Mouse (Mus musculus): ENCODE data around the gene Zfp768.

Gene Zfp768

GRCm38 (mm10) chr7:127355796-127356195, 10.4 kb upstream of the Zfp768 start:
- DNase-seq: no peak

- no peak for DNase-seq
Measured at GRCm38 (mm10) chr7:127351230-127352004, 6.0 kb upstream of the Zfp768 start.

- peak; percentile 74 to 82 for DNase-seq
Measured at GRCm38 (mm10) chr7:127346676-127347075, 1.3 kb upstream of the Zfp768 start.

DNA sequence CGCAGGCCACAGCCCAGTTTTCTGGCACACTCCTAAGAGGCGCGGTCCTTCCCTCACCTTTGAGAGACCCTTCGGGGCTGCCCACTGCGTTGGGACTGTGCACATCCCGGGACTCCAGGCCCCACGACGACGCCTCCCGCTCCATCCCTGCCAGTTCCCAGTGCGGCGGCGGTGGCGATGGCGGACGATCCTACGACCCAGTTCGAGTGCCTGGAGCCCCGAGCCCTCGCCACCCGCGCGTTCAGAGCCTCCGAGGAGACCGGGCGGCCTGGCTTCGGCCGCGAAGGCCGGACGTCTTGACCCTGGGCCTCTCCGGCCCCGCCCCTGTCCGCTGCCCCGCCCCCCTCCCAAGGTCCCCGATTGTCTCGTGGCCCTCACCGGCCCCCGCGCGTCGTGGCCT, 297 bp downstream of the Zfp768 start:
- DNase-seq: no peak

DNA sequence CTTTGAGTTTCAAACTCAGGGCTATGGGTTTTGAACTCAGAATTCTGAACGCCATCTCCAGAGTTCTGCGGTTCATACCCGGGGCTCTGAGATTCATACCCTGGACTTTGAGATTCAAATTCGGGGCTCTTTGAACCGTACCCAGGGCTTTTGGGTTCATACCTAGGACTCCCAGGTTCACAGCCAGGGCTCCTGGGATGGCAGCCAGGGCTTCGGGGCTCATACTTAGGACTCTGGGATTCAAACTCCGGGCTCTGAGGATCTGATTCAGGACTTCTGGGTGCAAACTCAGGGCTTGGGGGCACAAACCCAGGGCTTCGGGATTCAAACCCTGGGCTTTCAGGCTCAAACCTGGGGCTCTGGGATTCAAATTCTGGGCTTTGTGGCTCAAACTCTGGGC, 1.0 kb downstream of the Zfp768 start:
- no peak for DNase-seq

DNA sequence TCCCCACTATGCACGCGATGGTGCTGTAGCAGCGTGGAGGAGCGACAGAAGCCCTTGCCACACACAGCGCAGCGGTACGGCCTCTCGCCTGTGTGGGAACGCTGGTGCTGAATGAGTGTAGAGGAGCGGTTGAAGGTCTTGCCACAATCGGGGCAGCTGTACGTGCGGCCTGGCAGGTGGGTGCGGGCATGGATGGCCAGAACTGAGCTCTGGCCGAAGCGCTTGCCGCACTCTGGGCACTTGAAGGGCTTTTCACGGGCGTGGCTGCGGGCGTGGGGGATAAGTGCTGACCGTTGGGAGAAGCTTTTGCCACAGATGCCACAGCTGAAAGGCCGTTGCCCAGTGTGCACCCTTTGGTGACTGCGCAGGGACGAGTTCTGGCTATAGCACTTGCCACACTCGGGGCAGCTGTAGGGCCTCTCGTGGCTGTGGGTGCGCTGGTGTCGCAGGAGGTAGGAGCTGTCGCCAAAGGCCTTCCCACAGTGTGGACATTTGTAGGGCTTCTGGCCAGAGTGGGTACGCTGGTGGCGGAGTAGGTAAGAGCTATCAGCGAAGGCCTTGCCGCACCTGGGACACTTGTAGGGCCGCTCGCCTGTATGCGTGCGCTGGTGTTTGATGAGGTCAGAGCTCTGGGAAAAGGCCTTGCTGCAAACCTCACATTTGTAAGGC, 1.9 kb downstream of the Zfp768 start:
- peak in 1 of 2 experiments; percentile 32 for DNase-seq

GRCm38 (mm10) chr7:127342888-127343287, 2.5 kb downstream of the Zfp768 start:
- no peak for DNase-seq

GRCm38 (mm10) chr7:127342332-127342731, 3.1 kb downstream of the Zfp768 start:
- DNase-seq: no peak

- peak in 1 of 2 experiments; percentile 30 for DNase-seq
Measured at GRCm38 (mm10) chr7:127341861-127342260, 3.5 kb downstream of the Zfp768 start.

DNA sequence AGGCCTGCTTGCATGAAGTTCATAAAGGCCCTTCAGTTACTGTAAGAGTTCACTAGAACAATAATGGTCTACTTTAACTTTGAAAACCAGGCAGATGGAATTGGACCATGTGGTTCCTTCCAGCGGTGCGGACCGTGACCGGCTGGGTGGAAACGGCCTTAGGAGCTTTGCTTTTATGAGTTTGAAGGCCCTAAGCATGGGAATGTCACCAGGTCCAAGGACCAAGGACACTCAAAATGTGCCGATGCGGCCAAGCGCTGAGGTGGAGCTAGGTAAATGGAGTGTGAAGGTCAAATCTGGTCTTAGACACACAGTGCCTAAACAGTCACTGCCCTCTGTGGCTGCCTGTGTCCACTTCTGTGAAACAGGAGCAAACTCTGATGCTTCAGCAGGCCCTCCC, 4.0 kb downstream of the Zfp768 start:
- no peak for DNase-seq

DNA sequence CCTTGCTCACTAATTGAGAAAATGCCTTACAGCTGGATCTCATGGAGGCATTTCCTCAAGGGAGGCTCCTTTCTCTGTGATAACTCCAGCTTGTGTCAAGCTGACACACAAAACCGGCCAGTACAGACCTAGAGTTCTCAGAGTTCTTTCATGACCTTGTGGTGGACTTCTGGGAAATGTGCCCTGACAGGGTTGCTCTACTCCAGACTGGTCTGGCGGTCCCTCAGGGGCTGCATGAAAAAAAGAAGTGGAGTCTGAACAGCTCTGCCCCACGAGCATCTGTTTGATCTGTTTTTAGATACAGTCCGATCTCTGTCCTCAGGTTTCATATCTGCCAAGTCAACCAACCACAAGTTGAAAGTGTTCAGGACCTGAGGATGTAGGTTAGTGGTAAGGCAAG, 7.8 kb downstream of the Zfp768 start:
- DNase-seq: no peak

DNA sequence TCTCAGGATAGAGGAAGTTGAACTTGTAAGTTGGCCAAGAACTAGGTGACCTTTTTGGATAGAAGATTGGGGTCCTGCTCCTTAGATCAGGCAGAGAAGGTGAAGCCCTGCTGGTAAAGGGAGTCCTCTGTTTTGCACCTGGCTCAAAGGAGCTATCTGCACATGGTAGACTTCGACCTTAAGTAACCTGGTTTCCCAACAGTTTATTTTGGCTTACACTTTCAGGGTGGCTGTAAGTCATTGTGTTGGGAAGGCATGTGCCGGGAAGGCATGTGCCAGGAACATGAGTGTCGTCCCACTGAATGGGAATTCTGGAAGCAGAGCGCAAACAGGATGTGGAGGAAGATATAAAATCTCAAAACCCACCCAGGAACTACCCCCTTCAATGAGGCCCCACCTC, 9.8 kb downstream of the Zfp768 start:
- no peak for DNase-seq

DNA sequence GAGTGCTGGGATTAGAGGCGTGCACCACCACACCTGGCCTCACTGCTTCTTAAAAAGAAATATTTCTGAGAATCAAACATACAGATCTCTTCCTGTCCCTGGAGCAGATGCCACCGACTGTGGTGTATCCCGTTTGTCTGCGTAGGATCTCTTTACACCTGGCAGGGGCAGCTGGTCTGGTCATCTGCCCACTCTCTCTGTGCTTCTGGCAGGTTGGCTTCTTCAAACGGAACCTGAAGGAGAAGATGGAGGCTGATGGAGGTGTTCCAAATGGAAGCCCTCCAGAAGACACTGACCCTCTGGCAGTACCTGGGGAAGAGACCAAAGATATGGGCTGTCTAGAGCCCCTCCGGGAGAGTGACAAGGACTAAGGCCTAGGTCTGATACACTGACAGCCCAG, 12.1 kb downstream of the Zfp768 start:
- no peak for DNase-seq

GRCm38 (mm10) chr7:127326685-127327084, 18.7 kb downstream of the Zfp768 start:
- DNase-seq: peak in 1 of 2 experiments; percentile 57

DNA sequence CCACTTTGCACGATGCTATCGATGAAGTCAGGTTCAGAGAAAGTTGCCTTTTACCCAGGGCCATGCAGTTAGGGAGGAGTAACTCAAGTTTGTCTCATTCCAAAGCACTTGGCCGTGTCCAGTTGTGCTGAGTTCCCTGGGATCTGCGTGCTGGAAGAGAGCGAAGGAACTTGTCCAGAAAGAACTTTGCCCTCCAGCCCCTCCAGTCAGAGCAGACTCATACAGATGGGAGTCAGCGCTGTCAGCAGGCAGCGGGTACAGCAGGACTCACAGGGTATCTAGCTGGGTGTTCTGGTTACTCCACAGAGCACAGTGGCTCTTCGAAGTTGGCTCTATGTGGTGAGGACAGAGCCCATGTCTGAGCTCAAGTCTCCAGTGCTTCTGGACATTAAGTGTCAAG, 19.8 kb downstream of the Zfp768 start:
- no peak for DNase-seq

GRCm38 (mm10) chr7:127324944-127325343, 20.4 kb downstream of the Zfp768 start:
- DNase-seq: no peak

DNA sequence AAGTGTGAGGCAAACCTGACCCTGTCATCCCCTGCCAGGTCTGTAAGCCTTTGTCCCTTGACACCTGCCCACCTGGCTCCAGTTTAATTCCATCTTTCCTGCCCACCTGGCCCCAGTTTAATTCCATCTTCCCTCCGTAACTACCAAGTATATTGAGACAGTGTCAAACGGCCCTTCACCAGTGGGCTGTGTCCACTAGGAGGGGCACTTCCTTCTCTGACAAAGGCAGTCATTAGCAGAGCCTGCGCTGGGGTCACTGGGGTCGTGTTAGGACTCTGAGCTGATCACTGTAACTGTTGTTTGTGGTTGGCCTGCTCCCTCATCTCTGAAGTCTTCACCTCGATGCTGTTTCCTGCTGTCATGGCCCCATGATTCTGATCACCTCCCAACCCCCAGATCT, 23.3 kb downstream of the Zfp768 start:
- peak; percentile 31 to 46 for DNase-seq

- DNase-seq: no peak
Measured at GRCm38 (mm10) chr7:127321106-127321505, 24.3 kb downstream of the Zfp768 start.

DNA sequence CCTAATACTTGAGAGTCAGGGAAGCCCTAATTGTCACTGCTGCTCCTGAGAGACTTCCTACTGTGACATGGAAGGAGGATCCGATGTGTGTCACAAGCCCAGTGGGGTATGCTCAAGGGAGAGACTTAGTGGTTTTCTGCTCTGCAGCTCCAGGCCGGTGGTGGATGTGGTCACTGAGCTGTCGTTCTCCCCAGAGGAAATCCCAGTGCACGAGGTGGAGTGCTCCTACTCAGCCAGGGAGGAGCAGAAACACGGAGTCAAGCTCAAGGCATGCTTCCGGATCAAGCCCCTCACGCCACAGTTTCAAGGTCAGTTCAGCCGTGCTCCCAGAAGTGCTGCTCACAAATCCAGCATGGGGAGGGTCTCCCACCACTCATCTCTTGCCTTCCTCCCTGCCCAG, 31.5 kb downstream of the Zfp768 start:
- no peak for DNase-seq

DNA sequence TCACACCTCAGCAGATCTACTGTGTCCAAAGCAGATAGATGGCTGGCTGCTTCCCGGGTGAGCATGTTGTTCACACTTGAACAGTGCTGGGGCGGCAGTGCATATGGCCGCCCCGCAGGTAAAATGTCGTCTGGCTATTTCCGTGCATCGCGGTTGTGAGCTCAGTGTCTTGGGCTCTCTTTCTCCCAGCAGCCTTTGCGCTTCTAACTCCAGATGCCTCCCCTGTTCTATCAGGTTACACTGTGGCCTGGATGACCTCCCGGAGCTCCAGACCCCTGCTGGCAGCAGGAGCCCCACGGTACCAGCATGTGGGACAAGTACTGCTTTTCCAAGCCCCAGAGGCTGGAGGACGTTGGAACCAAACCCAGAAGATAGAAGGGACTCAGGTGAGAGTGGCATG, 35.4 kb downstream of the Zfp768 start:
- DNase-seq: no peak

GRCm38 (mm10) chr7:127308887-127309286, 36.5 kb downstream of the Zfp768 start:
- DNase-seq: peak in 1 of 2 experiments; percentile 61

- no peak for DNase-seq
Measured at GRCm38 (mm10) chr7:127308431-127308830, 37.0 kb downstream of the Zfp768 start.

- DNase-seq: no peak
Measured at GRCm38 (mm10) chr7:127297586-127298193, 47.7 kb downstream of the Zfp768 start.
